Mouse (Mus musculus) left cerebral cortex, postnatal 25 days (tissue): ENCODE data around the gene Dennd1c. TPM values are rescaled to one million over a fixed set of nuclear protein-coding genes. Genes with fewer than 3 reads are reported as not detected.
A peak's percentile ranks its signal among the peaks of the same experiment; 100 is the strongest.

Experiments
- DNase-seq, 2 experiments: peaks; one replicate each; pipeline ENCODE4 v3.0.0; 2022; ENCODE audit warnings: low spot score in 2 of 2, mixed read lengths in 1 of 2
- intact Hi-C: fragments of 180-260 bp; cut with DNase I; formaldehyde crosslinking; loops from one replicate; pipeline ENCODE4 v1.15.1; 2025
- total RNA-seq, 2 experiments: library from RNA; stranded (reverse); gene quantifications; 2 replicates each; pipeline ENCODE4 v1.2.3; 2021

The Dennd1c gene
- total RNA-seq, 2 experiments from 2014 or later = 0.78 to 2.2 TPM

DNA sequence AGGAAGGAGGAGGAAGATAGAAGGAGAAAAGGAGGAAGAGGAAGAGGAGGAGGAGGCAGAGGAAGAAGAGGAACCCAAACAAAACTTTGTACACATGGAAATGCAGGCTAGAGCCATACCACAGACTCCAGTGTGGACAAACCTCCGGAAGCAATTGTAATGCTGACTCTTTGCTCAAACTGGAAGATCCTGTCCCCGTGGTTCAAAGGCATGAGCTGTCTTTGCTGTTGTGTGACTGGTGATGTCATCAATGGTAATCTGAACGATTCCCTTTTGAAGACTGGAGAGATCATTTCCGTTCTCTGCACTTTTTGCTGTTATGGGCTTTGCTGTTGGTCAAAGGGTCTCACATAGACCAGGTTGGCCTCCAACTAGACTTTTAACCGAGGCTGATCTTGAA lies 20.0 kb upstream of the Dennd1c start:
- intact Hi-C loops = no loop called here
- no peak for DNase-seq

DNA sequence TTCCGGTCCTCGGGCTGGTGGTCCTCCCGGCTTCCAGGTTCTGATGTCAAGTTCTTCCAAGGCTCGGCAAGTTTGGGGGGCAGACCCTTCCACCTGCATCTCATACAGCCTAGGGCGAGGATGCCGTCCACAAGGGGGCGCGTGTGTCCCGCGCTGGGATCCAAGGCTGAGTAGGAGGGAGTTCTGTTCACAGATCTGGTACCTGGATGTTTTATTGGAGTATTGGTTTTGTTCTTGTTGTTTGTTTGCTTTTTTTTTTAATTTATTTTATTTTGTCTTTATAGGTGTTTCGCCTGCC lies 18.3 kb upstream of the Dennd1c start:
- peak; percentile 80 to 83 for DNase-seq
- intact Hi-C loops = loop anchor here (1.0 to 2.0 kb wide), 2 partner anchors 71 to 238 kb away; no protein-coding TSS in a partner anchor

DNA sequence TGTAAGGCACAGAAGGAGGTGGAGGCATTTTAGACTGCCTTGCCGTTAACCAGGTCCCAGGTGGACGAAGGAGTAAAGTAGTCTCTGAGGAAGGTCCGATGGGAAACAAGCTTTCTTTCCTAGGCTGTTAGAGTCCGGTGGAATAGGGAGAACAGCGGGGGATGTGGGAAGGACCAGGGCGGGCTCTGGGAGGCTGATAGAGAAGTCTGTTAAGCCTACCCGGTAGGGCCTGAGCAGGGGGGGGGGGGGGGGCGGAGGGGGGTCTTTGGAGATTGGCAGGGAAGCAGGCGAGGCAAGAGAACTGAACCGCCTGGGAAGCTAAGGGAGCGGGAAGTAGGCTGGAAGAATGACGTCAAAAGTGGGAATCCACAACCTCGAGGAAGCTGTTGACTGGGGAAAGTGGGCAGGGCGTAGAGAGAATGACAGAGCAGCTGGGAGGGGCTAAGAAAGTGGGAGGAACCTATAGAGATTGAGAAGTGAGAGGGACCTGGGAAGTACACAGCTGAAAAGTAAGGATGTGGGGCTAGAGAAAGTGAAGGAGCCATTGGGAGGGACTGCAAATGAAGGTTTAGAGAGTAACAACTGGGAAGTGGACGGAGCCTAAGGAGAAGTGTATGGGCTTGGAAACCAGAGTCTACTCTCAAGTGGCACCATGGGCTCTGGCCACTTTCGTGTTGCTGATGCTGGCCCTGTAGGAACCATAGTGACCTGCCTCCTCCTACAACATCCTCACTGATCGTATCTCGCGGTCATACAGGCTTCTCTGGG lies 17.7 kb upstream of the Dennd1c start:
- intact Hi-C loops = loop anchor here (1.0 to 2.0 kb wide), 2 partner anchors 71 to 239 kb away; no protein-coding TSS in a partner anchor
- DNase-seq = peak in 1 of 2 experiments; percentile 46

DNA sequence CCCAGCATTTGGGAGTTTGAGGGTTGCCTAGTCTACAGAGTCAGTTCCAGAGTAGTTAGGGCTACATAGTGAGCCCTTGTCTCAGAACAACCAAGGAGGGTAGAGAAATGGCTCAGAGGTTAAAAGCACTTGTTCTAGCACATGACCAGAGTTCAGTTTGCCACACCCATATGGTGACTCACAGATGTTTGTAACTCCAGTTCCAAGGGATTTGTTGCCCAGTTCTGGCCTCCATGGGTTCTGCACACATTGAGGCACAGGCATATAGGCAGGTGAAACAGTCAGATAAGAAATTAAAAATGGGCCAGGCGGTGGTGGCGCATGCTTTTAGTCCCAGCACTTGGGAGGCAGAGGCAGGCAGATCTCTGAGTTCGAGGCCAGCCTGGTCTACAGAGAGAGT lies 15.9 kb upstream of the Dennd1c start:
- intact Hi-C loops = no loop called here

DNA sequence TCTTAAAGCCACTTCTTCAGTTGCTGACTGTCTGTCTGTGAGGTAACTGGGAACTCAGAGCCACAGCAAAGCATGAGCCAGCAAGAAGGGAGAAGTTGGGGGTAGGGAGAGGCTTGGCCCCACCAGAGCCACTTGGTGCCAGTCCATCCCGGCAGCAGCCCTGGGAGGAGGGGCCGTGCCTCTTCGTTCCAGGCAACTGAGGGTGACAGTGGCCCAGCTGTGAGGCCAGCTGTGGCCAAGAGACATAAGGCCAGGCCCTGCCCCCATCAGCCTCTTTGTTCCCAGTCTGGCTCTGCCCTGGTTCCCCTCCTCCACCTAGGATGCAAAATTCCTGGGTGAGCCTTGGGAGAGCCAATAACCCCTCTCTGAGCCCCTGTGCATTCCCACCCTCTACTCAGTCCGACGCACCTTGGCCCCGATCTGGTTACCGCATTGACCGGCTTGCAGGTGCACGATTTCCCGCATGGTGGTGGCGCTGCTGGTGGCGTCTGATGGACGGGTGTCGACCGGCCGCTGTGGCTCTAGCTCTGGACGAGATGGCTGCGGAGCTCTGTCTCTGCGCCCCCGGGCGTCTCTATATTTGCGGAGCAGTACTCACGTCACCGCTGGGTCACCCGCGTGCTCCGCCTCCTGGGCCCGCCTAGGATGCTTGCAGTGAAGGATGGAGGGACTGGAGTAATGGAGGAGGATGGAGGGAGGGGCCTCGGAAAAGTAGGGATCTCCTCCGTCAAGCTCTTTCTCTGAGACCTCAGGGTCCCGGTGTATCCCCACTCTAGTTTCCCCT lies 8.9 kb upstream of the Dennd1c start, which contains the start of gene Tubb4a:
Gene Tubb4a, minus strand, starts transcription at position 734 of the 784 bp plus-strand sequence.
- intact Hi-C loops = loop anchor here (1.0 kb wide), 1 partner anchor 27 kb away; no protein-coding TSS in a partner anchor
- DNase-seq = peak; percentile 85 to 94

More for the DNA sequence above, 15.9 kb upstream of the Dennd1c start:
- DNase-seq = no peak

DNA sequence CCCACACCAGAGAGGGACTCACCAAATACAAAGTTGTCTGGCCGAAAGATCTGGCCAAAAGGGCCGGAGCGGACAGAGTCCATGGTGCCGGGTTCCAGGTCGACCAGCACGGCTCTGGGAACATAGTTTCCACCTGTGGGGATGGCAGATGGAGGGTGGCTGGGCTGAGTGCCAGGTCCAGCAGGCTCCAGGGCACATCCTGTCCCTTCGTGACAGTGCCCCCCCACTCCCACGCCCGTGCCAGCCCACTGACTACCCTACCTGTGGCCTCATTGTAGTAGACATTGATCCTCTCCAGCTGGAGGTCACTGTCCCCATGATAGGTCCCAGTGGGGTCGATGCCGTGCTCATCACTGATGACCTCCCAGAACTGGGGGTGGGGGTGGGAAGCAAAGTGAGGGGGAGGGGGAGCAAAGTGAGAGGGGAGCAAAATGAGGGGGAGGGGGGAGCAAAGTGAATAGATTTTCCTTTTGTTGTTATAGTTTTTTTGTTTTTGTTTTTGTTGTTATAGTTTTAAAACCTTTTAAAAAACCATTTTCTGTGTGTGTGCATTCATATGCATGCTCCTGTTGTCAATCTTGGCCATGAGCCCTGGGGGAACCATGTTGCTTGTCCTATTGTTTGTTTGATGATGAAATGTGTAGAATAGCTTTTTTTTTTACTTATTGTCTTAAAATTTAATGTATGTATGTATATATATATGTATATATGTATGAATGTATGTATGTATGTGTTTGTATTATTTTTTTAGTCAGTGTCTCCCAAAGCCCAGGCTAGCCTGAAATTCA lies 7.8 kb upstream of the Dennd1c start:
- intact Hi-C loops = no loop called here
- no peak for DNase-seq

DNA sequence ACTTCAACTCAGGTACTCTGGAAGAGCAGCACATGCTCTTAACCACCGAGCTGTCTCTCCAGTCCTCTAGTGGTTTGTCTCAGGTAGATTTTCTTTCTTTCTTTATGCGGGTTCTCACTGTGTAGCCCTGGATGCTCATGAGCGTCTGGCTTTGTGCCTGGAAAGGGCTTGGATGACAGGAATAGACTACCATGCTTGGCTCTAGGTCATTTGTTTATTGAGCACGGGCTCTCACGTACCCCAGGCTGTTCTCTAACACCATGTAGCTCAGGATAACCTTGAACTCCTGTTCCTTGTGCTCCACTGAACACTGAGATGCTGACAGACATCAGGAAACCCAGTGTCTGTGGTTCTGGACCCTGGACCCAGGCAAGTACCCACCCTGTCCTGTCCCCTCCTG lies 4.2 kb upstream of the Dennd1c start:
- no peak for DNase-seq
- intact Hi-C loops = no loop called here

DNA sequence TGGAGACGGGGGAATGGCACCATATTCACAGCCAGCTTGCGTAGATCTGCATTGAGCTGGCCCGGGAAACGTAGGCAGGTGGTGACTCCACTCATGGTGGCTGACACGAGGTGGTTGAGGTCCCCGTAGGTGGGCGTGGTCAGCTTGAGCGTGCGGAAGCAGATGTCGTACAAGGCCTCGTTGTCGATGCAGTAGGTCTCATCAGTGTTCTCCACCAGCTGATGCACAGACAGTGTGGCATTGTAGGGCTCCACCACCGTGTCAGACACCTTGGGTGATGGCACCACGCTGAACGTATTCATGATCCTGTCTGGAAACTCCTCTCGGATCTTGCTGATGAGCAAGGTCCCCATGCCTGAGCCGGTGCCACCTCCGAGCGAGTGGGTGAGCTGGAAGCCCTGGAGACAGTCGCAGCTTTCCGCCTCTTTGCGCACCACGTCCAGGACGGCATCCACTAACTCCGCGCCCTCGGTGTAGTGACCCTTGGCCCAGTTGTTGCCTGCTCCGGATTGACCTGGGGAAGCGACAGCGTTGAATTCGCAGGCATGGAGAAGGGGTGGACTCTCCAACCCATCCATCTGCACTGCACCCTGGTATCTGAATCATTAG lies 3.0 kb upstream of the Dennd1c start:
- intact Hi-C loops = no loop called here
- no peak for DNase-seq

DNA sequence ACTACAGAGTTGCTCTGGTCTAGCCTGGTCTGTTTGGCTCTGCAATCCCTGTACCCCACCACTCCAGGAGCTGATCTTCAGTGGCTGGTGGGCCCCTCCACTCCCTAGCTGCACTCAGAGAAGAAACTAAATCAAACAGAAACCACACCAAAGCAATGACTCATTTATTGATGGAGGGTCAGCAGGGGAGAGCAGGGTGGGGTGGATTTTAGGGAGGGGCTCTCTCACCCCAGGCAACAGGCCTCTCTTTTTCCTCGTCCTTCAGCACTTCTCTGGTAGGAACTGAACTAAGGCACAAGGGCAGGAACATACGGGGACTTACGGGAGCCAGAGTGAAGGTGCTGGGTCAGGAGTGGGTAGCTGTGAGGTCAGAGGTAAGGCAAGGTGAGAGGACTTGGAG lies 1.6 kb upstream of the Dennd1c start:
- intact Hi-C loops = no loop called here
- no peak for DNase-seq

DNA sequence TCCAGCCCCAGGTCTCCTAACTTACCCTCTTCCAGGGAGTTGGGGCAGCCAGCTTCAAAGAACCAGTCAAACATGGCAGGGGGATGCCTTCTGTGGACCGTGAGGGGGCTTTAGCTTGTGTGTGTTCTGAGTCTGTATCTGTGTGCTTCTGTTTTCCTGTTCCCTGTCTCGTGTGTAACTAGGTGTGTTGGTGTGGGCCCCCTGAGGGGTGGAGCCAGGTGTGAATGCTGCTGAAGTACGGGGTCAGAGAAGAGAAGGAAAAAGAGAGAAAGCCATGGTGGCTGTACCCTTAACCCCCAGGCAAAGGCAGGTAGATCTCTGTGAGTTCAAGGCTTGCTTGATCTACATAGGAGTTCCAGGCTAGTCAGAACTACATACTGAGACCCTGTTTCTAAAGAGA lies 1.4 kb downstream of the Dennd1c start:
- intact Hi-C loops = no loop called here
- DNase-seq = no peak

DNA sequence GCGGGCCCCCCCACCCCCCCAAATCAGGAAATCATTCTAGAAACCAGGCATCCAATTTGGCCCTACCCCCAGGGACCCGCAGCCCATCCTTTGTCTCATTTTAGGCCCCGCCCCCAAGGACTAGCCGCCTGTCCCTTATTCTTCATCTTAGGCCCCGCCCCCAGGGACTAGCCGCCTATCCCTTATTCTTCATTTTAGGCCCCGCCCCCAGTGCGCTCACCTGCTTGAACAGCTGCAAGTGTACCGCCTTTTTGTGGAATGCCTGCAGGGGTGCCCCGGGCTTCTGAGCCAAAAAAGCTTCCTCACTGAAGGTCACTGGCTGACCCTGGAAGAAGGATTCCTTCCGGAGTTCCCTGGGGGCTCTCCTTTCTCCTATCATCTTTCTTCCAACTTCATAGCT lies 7.6 kb downstream of the Dennd1c start:
- intact Hi-C loops = no loop called here
- no peak for DNase-seq

DNA sequence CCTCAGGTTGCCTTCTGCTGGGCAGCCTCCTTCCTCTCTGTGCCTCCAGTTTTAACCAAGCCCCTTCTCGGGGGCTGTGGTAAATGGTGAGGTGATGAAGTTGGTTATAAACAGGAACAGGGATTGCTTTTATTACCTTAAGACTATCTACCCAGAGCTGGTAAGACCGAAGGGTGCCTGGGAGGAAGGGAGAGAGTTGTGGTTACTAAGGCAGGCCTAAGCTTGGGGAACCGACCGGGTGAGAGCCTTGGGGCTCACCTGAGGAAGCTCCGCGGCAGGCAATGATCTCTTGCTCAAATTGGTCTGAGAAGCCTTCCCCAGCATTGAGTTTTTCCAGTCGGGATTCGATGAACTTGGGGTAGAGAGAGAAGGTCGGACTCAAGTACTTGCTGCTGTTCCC lies 8.0 kb downstream of the Dennd1c start:
- DNase-seq = no peak
- intact Hi-C loops = no loop called here

DNA sequence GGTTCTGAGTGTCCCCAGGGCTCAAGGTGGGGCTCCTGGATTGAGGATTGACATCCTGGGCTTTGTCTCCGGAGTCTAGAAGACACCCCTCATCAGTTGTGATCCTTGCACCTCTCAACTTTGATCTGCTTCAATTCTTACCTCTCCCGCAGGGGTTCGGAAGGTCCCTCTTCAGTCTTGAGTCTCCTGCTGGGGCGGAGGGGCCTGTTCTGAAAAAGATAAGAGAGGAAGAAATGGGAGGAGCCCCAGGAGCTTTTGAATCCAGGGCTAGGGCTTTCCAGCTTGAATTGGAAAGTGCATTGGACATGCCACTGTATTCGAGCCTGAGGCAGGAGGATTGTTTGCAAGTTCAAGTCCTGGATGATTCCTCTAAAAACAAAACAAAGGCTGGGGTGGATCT lies 11.4 kb downstream of the Dennd1c start:
- DNase-seq = no peak
- intact Hi-C loops = no loop called here

DNA sequence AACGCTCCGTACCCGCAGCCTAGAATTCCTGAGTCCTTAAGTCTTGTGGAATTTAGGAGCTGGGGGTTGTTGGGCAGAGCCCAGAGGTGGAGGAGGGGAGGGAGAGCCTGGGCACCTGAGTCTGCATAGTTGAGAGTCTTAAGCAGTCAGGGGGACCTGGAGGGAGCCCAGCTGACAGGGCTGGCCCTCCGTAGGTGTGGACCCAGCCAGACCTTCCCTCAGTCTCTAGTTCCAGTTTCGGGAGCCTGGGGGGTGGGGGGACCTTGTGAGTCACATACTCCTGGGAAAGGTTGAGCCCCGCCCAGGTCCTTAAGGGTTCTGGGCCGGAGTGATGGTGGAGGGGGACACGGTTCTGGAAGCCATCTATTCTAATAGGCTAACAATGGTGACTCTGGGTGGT lies 15.3 kb downstream of the Dennd1c start:
- intact Hi-C loops = no loop called here
- no peak for DNase-seq

DNA sequence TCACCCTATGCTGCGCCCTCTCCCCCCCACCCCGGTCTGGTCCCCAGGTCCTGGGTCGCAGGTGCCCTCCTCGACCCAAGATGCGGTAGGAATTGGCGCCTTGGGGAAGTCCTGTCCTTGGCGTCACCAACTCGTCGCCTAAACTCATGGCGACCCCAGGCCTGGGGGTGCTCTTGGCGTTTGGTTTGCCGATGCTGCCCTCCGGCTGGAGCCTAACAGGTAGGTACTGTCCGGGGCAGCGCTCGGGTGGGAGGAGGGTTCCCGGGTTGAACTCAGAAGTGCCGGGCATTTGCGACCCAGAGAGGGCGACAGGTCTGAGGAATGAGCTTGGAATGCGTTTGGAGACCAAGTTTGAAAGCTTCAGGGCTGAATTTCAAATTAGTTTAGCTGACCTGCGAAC lies 15.8 kb downstream of the Dennd1c start:
- intact Hi-C loops = no loop called here
- DNase-seq = no peak

DNA sequence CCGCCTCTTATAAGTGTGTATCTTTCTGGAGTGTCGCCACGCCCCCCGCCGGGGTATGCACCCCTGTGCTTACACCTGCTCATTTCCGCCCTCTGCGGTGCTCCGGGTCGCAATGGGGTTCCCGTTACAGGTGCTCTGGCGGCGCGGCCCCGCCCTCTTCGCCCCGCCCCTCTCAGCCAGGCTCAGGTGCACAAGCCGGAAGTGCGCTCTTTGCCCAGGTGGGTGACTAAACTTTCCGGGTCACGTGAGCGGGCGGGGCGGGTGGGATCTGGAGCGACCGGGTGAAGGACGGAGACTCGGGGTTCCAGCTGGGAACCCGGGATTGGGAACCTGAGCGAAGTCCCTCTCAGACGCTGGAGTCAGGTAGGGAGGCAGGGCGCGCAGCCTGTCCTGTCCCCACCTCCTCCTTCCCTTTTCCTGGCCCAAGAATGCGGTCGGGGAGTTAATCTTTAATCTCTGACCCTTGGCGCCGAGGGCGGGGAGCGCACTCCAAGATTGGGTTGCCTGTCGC lies 16.2 kb downstream of the Dennd1c start:
- intact Hi-C loops = no loop called here
- DNase-seq = no peak

DNA sequence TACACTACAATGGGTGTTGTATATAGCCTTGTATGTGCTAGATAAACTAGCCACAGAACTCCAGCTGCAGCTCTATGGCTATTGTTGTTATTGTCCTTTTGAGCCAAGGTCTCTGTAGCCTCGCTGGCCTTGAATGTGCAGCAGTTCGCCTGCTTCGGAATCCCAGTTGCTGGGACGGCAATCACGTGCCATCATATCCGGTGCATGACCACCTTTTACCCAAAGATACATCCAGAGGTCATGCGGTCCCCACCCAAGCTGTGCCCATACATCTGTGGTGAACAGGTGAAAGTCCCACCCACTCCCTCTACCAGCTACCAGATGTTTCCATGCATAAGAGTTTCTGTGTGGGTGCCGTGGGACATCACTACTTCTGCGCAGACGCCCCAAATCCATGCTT lies 17.2 kb downstream of the Dennd1c start:
- intact Hi-C loops = no loop called here
- no peak for DNase-seq

DNA sequence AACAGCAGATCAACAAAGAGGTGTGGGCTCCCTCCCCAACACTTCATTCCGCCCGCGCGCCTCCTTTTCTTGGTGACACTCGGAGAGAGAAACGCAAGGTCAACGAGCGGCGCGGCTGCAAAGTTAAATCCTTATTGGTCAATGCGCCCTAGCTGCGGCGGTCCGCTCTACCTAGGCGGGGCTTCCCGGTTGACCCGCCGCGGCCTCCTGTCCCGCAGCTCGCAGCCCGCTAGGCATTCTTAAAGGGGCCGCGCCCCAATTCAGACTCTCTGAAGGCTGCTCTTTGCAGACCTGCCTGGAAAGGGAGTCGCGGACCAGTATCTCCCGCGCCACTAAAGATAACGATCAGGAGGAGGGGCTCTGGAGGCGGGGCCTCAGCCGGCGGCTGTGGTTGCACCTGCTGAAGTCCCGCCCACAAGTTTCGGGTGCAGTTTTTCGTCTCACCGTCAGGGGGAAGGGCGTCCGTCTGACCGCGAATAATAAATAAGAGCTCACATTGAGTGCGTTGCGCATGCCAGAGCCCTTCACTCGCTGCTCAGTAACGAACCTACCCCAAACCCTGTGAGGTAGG lies 18.0 kb downstream of the Dennd1c start:
- DNase-seq = peak; percentile 96 to 98
- intact Hi-C loops = loop anchor here (1.0 kb wide), 2 partner anchors 27 to 107 kb away; partner anchors contain the start of gene Tubb4a

DNA sequence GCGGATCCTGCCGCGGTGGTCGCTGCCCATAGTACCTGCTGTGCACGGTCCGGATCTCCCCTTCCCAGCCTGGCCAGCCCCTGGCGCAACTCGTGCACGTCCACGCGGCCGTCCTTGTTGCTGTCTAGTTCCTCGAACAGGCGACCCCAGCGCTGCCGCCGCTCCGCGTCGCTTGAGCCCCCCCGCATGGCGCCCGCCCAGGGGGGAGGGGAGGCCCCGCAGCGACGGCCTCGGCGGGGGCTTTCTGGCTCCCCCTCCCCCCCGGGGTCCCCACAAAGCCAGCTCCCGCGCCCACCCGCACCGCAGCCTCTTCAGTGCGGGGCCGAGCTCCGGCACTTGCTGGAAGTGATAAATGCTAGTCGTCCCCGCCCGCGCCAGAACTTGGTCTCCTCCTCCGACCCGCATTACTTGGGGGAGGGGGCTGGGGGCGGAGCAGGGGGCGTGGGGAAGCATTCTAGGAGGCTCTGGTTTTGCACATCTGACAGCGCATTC lies 18.8 kb downstream of the Dennd1c start, which contains the start of gene Slc25a23:
Gene Slc25a23, minus strand, starts transcription at position 378 of the 492 bp plus-strand sequence.
- peak; percentile 78 to 79 for DNase-seq
- intact Hi-C loops = loop anchor here (1.0 kb wide), 2 partner anchors 28 to 48 kb away; partner anchors contain the start of genes Gm17949, Gtf2f1 and Khsrp
